Comparison of ENCODE assay signal across 30 mouse cellular contexts in the genomic region with DNA sequence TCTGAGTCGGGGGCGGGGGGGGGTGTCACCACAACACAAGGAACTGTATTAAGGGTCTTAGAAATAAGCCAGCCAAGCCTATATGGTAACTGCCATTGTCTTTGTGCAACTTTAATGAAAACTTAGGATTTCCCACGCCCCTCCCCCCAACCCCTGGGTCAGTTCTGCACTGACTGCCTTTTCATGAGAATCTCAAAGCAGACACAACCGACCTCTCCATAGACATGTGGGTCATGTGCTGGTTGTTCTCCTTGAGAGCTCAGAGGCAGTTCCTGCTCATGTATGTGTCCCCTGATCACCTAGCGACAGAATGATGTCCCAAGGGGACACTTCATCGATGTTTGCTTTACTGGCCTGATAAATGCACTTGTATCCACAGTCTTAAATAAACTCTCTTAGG. TPM values are rescaled to one million over a fixed set of nuclear protein-coding genes. Genes with fewer than 3 reads are reported as not detected.
"Had no signal": no experiment of that assay in that cellular context is flagged by ENCODE, and none has a peak within 500 bp of the region (broad histone marks: within the 10 kb centered on the region; RNA-seq: fewer than 3 reads in every experiment).

No protein-coding gene starts in this region.

- H3K4me2 ChIP-seq: embryonic facial prominence, embryonic 12.5 days; embryonic facial prominence, embryonic 13.5 days; embryonic facial prominence, embryonic 15.5 days; forebrain, embryonic 12.5 days; forebrain, embryonic 13.5 days; forebrain, embryonic 15.5 days had no signal

- H3K27ac ChIP-seq: embryonic facial prominence, embryonic 10.5 days; embryonic facial prominence, embryonic 12.5 days; embryonic facial prominence, embryonic 13.5 days; embryonic facial prominence, embryonic 15.5 days; forebrain, embryonic 10.5 days; forebrain, embryonic 12.5 days; forebrain, embryonic 13.5 days; forebrain, embryonic 15.5 days; gastrocnemius, adult 2 months; heart, adult 2 months had no signal

- H3K4me1 ChIP-seq: embryonic facial prominence, embryonic 10.5 days; embryonic facial prominence, embryonic 12.5 days; embryonic facial prominence, embryonic 13.5 days; embryonic facial prominence, embryonic 15.5 days; forebrain, embryonic 10.5 days; forebrain, embryonic 12.5 days; forebrain, embryonic 13.5 days; forebrain, embryonic 15.5 days had no signal

- H3K9me3 ChIP-seq: embryonic facial prominence, embryonic 13.5 days; embryonic facial prominence, embryonic 15.5 days; forebrain, embryonic 13.5 days; forebrain, embryonic 15.5 days had no signal

- DNase-seq: cerebellum, adult 2 months; cerebellum, adult 8-10 months; cerebellum, adult 9-10 months; cerebellum, adult 9-11 months; cerebellum, postnatal 10 days; cerebellum, postnatal 14 days; cerebellum, postnatal 25 days; cerebellum, postnatal 36 days; embryo, embryonic 11 days; forebrain, postnatal 0 days; gastrocnemius, adult 2 months; gastrocnemius, postnatal 10 days; gastrocnemius, postnatal 14 days; gastrocnemius, postnatal 25 days; gastrocnemius, postnatal 36 days; heart, adult 18-20 months; heart, adult 2 months had no signal

- H3K9ac ChIP-seq: embryonic facial prominence, embryonic 12.5 days; embryonic facial prominence, embryonic 13.5 days; embryonic facial prominence, embryonic 15.5 days; forebrain, embryonic 12.5 days; forebrain, embryonic 13.5 days; forebrain, embryonic 15.5 days; forebrain, postnatal 0 days had no signal

- ATAC-seq: forebrain, embryonic 13.5 days; forebrain, embryonic 14.5 days; forebrain, embryonic 15.5 days; forebrain, embryonic 16.5 days; forebrain, postnatal 0 days had no signal

- H3K36me3 ChIP-seq: embryonic facial prominence, embryonic 10.5 days; embryonic facial prominence, embryonic 12.5 days; embryonic facial prominence, embryonic 13.5 days; embryonic facial prominence, embryonic 15.5 days; forebrain, embryonic 10.5 days; forebrain, embryonic 12.5 days; forebrain, embryonic 15.5 days had no signal

- H3K4me3 ChIP-seq: embryonic facial prominence, embryonic 10.5 days; embryonic facial prominence, embryonic 12.5 days; embryonic facial prominence, embryonic 13.5 days; embryonic facial prominence, embryonic 15.5 days; erythroblast, embryonic 14.5 days; forebrain, embryonic 10.5 days; forebrain, embryonic 12.5 days; forebrain, embryonic 13.5 days; forebrain, embryonic 15.5 days; gastrocnemius, adult 2 months; heart, adult 2 months had no signal

- H3K27me3 ChIP-seq: embryonic facial prominence, embryonic 12.5 days; embryonic facial prominence, embryonic 13.5 days; embryonic facial prominence, embryonic 15.5 days; forebrain, embryonic 12.5 days; forebrain, embryonic 13.5 days; forebrain, embryonic 15.5 days had no signal

RNA-seq across cellular contexts. Expression of a gene that starts 27.6 kb away (rescaled TPM):
- total RNA-seq: common myeloid progenitor, adult 5-6 weeks; granulocyte monocyte progenitor cell, adult 5-6 weeks had no signal
- polyA plus RNA-seq: erythroblast, embryonic 14.5 days had no signal
